Mouse (Mus musculus): Measurements from ENCODE around the gene Cideb. TPM values are rescaled to one million over a fixed set of nuclear protein-coding genes. Genes with fewer than 3 reads are reported as not detected.
A peak's percentile ranks its signal among the peaks of the same experiment; 100 is the strongest.
"Not testable (repeated sequence)": the region's sequence is repeated elsewhere in the genome, so short reads cannot be mapped to it uniquely, and the experiment has no call there.

The Cideb gene
- polyA plus RNA-seq, 1 experiment from 2014 or later = 0.24 TPM

GRCm38 (mm10) chr14:55761163-55761562 lies 2.9 kb upstream of the Cideb start, which contains the start of gene Ltb4r2:
TSS of gene Ltb4r2 (plus strand) at chr14:55761428.
- H3K36me3 ChIP-seq = peaks cover 8% of the 10 kb centered on the region
- peak within 1 kb of the TSS; percentile 79 for H3K9ac ChIP-seq
- H3K9me3 ChIP-seq = no peaks in the 10 kb centered on the region
- peak within 1 kb of the TSS; percentile 52 for H3K4me3 ChIP-seq
- H3K27me3 ChIP-seq = peaks cover 56% of the 10 kb centered on the region
- H3K4me2 ChIP-seq = peak within 1 kb of the TSS; percentile 88
- ATAC-seq (ENCODE audit: low read depth) = no peak
- peaks cover 23% of the 10 kb centered on the region for H3K4me1 ChIP-seq (replicated peaks)
- H3K27ac ChIP-seq (replicated peaks) = peak within 1 kb of the TSS; percentile 70
- 71% methylated on average over 6 of the region's 6 CpGs for WGBS

GRCm38 (mm10) chr14:55760156-55760555 lies 1.9 kb upstream of the Cideb start:
- not testable (repeated sequence) for H3K4me3 ChIP-seq; ATAC-seq (ENCODE audit: low read depth); H3K9me3 ChIP-seq; H3K9ac ChIP-seq; H3K27ac ChIP-seq (replicated peaks)
- peaks cover 18% of the 10 kb centered on the region for H3K36me3 ChIP-seq
- H3K4me2 ChIP-seq = peak overlapping the region; percentile 39
- 4% methylated on average over 6 of the region's 6 CpGs for WGBS
- H3K4me1 ChIP-seq (replicated peaks) = peaks cover 23% of the 10 kb centered on the region
- peaks cover 46% of the 10 kb centered on the region for H3K27me3 ChIP-seq

GRCm38 (mm10) chr14:55757566-55757965 lies 692 bp downstream of the Cideb start:
- 81% methylated on average over 6 of the region's 6 CpGs for WGBS
- Histone ChIP-seq H3K4me3 (no peak overlapping the region), H3K27ac (replicated peaks) (no peak overlapping the region), H3K36me3 (peaks cover 44% of the 10 kb centered on the region), H3K9ac (no peak overlapping the region), H3K4me1 (replicated peaks) (peaks cover 19% of the 10 kb centered on the region), H3K9me3 (no peaks in the 10 kb centered on the region), H3K4me2 (no peak overlapping the region), H3K27me3 (peaks cover 20% of the 10 kb centered on the region)
- no peak for ATAC-seq (ENCODE audit: low read depth)

GRCm38 (mm10) chr14:55747051-55747847 lies 11.0 kb downstream of the Cideb start:
- no peak for ATAC-seq (ENCODE audit: low read depth)
- Histone ChIP-seq H3K9ac (peak overlapping the region; percentile 84; the same call in 1 of the 2 replicates), H3K36me3 (peaks cover 40% of the 10 kb centered on the region), H3K9me3 (no peaks in the 10 kb centered on the region), H3K27ac (replicated peaks) (no peak overlapping the region), H3K4me1 (replicated peaks) (peaks cover 40% of the 10 kb centered on the region), H3K27me3 (no peaks in the 10 kb centered on the region), H3K4me3 (peak overlapping the region; percentile 79), H3K4me2 (peak overlapping the region; percentile 99)
- WGBS = 89% methylated on average over 10 of the region's 10 CpGs

- Histone ChIP-seq H3K4me1 (replicated peaks) (peaks cover 40% of the 10 kb centered on the region), H3K27ac (replicated peaks) (0 out of 2 replicates have a peak overlapping the region, but pooled peaks have one; percentile 53), H3K9me3 (no peaks in the 10 kb centered on the region), H3K27me3 (no peaks in the 10 kb centered on the region), H3K4me3 (peak overlapping the region; percentile 79), H3K9ac (peak overlapping the region; percentile 84), H3K4me2 (peak overlapping the region; percentile 99), H3K36me3 (peaks cover 34% of the 10 kb centered on the region)
- ATAC-seq (ENCODE audit: low read depth) = 0 out of 2 replicates have a peak, but pooled peaks have one; percentile 1
- WGBS = 1% methylated on average over 31 of the region's 31 CpGs
These were observed 12.4 kb downstream of the Cideb start for GRCm38 (mm10) chr14:55745861-55746237.

- H3K27me3 ChIP-seq = no peaks in the 10 kb centered on the region
- 2% methylated on average over 48 of the region's 48 CpGs for WGBS
- peak within 1 kb of the TSS; percentile 99 for H3K4me2 ChIP-seq
- H3K9ac ChIP-seq = peak within 1 kb of the TSS; percentile 84
- peak within 1 kb of the TSS; percentile 79 for H3K4me3 ChIP-seq
- peaks cover 34% of the 10 kb centered on the region for H3K36me3 ChIP-seq
- no peaks in the 10 kb centered on the region for H3K9me3 ChIP-seq
- ATAC-seq (ENCODE audit: low read depth) = peak; percentile 85
- peaks cover 40% of the 10 kb centered on the region for H3K4me1 ChIP-seq (replicated peaks)
- peak within 1 kb of the TSS; percentile 53; the same call in 1 of the 2 replicates for H3K27ac ChIP-seq (replicated peaks)
These were observed 12.9 kb downstream of the Cideb start, which contains the start of the genes Dhrs1 and Nop9 for GRCm38 (mm10) chr14:55745180-55745860. TSS of gene Dhrs1 (minus strand) at chr14:55745690. TSS of gene Nop9 (plus strand) at chr14:55745693.

- ATAC-seq (ENCODE audit: low read depth) = peak; percentile 40
- WGBS = 22% methylated on average over 10 of the region's 10 CpGs
- Histone ChIP-seq H3K27me3 (no peaks in the 10 kb centered on the region), H3K4me3 (no peak overlapping the region; the same call in 1 of the 2 replicates), H3K27ac (replicated peaks) (no peak overlapping the region), H3K4me2 (peak overlapping the region; percentile 99), H3K9me3 (no peaks in the 10 kb centered on the region), H3K9ac (peak overlapping the region; percentile 47), H3K36me3 (peaks cover 37% of the 10 kb centered on the region), H3K4me1 (replicated peaks) (peaks cover 40% of the 10 kb centered on the region)
These were observed 14.5 kb downstream of the Cideb start for GRCm38 (mm10) chr14:55743711-55744110.

GRCm38 (mm10) chr14:55737086-55737687 lies 21.1 kb downstream of the Cideb start:
- ATAC-seq (ENCODE audit: low read depth) = no peak
- Histone ChIP-seq H3K27ac (replicated peaks) (no peak overlapping the region), H3K4me1 (replicated peaks) (no peaks in the 10 kb centered on the region), H3K9ac (no peak overlapping the region), H3K27me3 (no peaks in the 10 kb centered on the region), H3K4me2 (no peak overlapping the region), H3K9me3 (no peaks in the 10 kb centered on the region), H3K36me3 (peaks cover 39% of the 10 kb centered on the region), H3K4me3 (no peak overlapping the region)
- 86% methylated on average over 9 of the region's 9 CpGs for WGBS

GRCm38 (mm10) chr14:55735758-55736157 lies 22.5 kb downstream of the Cideb start:
- no peaks in the 10 kb centered on the region for H3K27me3 ChIP-seq

GRCm38 (mm10) chr14:55735334-55735733 lies 22.9 kb downstream of the Cideb start:
- no peaks in the 10 kb centered on the region for H3K4me1 ChIP-seq (replicated peaks)
- no peak overlapping the region for H3K4me3 ChIP-seq
- 72% methylated on average over 3 of the region's 3 CpGs for WGBS
- H3K27me3 ChIP-seq = no peaks in the 10 kb centered on the region
- H3K9me3 ChIP-seq = no peaks in the 10 kb centered on the region
- H3K4me2 ChIP-seq = no peak overlapping the region
- H3K36me3 ChIP-seq = peaks cover 26% of the 10 kb centered on the region
- no peak overlapping the region for H3K27ac ChIP-seq (replicated peaks)
- no peak overlapping the region for H3K9ac ChIP-seq
- no peak for ATAC-seq (ENCODE audit: low read depth)

More at GRCm38 (mm10) chr14:55735758-55736157, 22.5 kb downstream of the Cideb start:
- no peaks in the 10 kb centered on the region for H3K4me1 ChIP-seq (replicated peaks)
- no peak overlapping the region for H3K27ac ChIP-seq (replicated peaks)
- peaks cover 30% of the 10 kb centered on the region for H3K36me3 ChIP-seq
- no peaks in the 10 kb centered on the region for H3K9me3 ChIP-seq
- H3K4me3 ChIP-seq = no peak overlapping the region
- WGBS = 87% methylated on average over 4 of the region's 4 CpGs
- no peak overlapping the region for H3K4me2 ChIP-seq
- no peak overlapping the region for H3K9ac ChIP-seq
- no peak for ATAC-seq (ENCODE audit: low read depth)

GRCm38 (mm10) chr14:55734869-55735268 lies 23.4 kb downstream of the Cideb start:
- no peaks in the 10 kb centered on the region for H3K4me1 ChIP-seq (replicated peaks)
- no peak overlapping the region for H3K4me3 ChIP-seq
- H3K9ac ChIP-seq = no peak overlapping the region
- WGBS = 75% methylated on average over 7 of the region's 7 CpGs
- no peak overlapping the region for H3K27ac ChIP-seq (replicated peaks)
- H3K36me3 ChIP-seq = peaks cover 21% of the 10 kb centered on the region
- no peak overlapping the region for H3K4me2 ChIP-seq
- no peaks in the 10 kb centered on the region for H3K9me3 ChIP-seq
- ATAC-seq (ENCODE audit: low read depth) = no peak
- no peaks in the 10 kb centered on the region for H3K27me3 ChIP-seq

GRCm38 (mm10) chr14:55733889-55734288 lies 24.4 kb downstream of the Cideb start:
- no peak overlapping the region for H3K4me2 ChIP-seq
- no peak overlapping the region for H3K9ac ChIP-seq
- no peaks in the 10 kb centered on the region for H3K9me3 ChIP-seq
- no peaks in the 10 kb centered on the region for H3K27me3 ChIP-seq
- peaks cover 11% of the 10 kb centered on the region for H3K36me3 ChIP-seq
- H3K4me3 ChIP-seq = no peak overlapping the region
- no peaks in the 10 kb centered on the region for H3K4me1 ChIP-seq (replicated peaks)
- ATAC-seq (ENCODE audit: low read depth) = no peak
- 80% methylated on average over 10 of the region's 10 CpGs for WGBS
- H3K27ac ChIP-seq (replicated peaks) = no peak overlapping the region
